In genomic region chr2:175435707-175436106, GRCm38 (mm10) we compare ENCODE assay signal across 8 mouse cellular contexts. TPM values are rescaled to one million over a fixed set of nuclear protein-coding genes. Genes with fewer than 3 reads are reported as not detected.
DNase-seq lines count a peak whose midpoint lies in the region; ATAC-seq and TF ChIP-seq lines count a peak whose summit lies in the region.
"Not testable (repeated sequence)": the region's sequence is repeated elsewhere in the genome, so short reads cannot be mapped to it uniquely, and the experiment has no call there.

TSS of gene Gm4724 (minus strand) at chr2:175435807.

- not testable (repeated sequence) for H3K9me3 ChIP-seq in heart, embryonic 11.5 days (replicated peaks; ENCODE audit: control insufficient read depth, low read length); hindbrain, embryonic 16.5 days (ENCODE audit: control insufficient read depth, low read length); lung, embryonic 14.5 days (ENCODE audit: low read depth, low read length); midbrain, embryonic 14.5 days (ENCODE audit: control insufficient read depth, low read length)

- not testable (repeated sequence) for DNase-seq in layer of hippocampus, postnatal 36 days; lung, embryonic 14.5 days; midbrain, embryonic 14.5 days; urinary bladder, adult 2 months (ENCODE audit: low spot score)

- H3K4me1 ChIP-seq in embryonic fibroblast, embryonic 13.5 days (ENCODE audit: control insufficient read depth, insufficient read depth, low read length); heart, embryonic 11.5 days (ENCODE audit: control insufficient read depth, insufficient read depth, low read length); hindbrain, embryonic 16.5 days (ENCODE audit: control insufficient read depth, insufficient read depth, low read depth, low read length); lung, embryonic 14.5 days (ENCODE audit: insufficient read depth); midbrain, embryonic 14.5 days (ENCODE audit: control insufficient read depth, insufficient read depth, low read length): not testable (repeated sequence)

- TF ChIP-seq CTCF in embryonic fibroblast, embryonic 13.5 days (IDR thresholded peaks at IDR 0.05; ENCODE audit: borderline replicate concordance, insufficient read depth, low read length); lung, embryonic 14.5 days (IDR thresholded peaks at IDR 0.05; ENCODE audit: low read depth): not testable (repeated sequence)

- H3K4me3 ChIP-seq in embryonic fibroblast, embryonic 13.5 days (ENCODE audit: insufficient read depth, low read length); heart, embryonic 11.5 days (ENCODE audit: low read depth, low read length); hindbrain, embryonic 16.5 days (ENCODE audit: low read length); lung, embryonic 14.5 days (ENCODE audit: low read depth, low read length); midbrain, embryonic 14.5 days (replicated peaks; ENCODE audit: low read depth, low read length): not testable (repeated sequence)

- not testable (repeated sequence) for TF ChIP-seq POLR2A in embryonic fibroblast, embryonic 13.5 days (IDR thresholded peaks at IDR 0.05; ENCODE audit: low read depth, low read length)

- H3K27ac ChIP-seq in embryonic fibroblast, embryonic 13.5 days (ENCODE audit: insufficient read depth, low read length); heart, embryonic 11.5 days (ENCODE audit: low read depth, low read length); hindbrain, embryonic 16.5 days (ENCODE audit: low read depth, low read length); lung, embryonic 14.5 days (ENCODE audit: low read depth); midbrain, embryonic 14.5 days (replicated peaks; ENCODE audit: low read depth, low read length): not testable (repeated sequence)

- ATAC-seq in activated CD4-positive, CD25-positive, alpha-beta regulatory T cell, adult 4 months; heart, embryonic 11.5 days (replicated peaks; ENCODE audit: insufficient number of reproducible peaks, low FRiP score, low TSS enrichment); hindbrain, embryonic 16.5 days; lung, embryonic 14.5 days (ENCODE audit: insufficient read depth); midbrain, embryonic 14.5 days (ENCODE audit: low FRiP score, low TSS enrichment): not testable (repeated sequence)

- not testable (repeated sequence) for H3K4me2 ChIP-seq in heart, embryonic 11.5 days; hindbrain, embryonic 16.5 days (ENCODE audit: low read length); lung, embryonic 14.5 days; midbrain, embryonic 14.5 days (ENCODE audit: low read length)

- WGBS in heart, embryonic 11.5 days (ENCODE audit: insufficient replicate concordance): no CpG with 5 or more reads among the region's 4 CpGs
- WGBS in hindbrain, embryonic 16.5 days: no CpG with 5 or more reads among the region's 4 CpGs
- WGBS in lung, embryonic 14.5 days: no CpG with 5 or more reads among the region's 4 CpGs
- no CpG with 5 or more reads among the region's 4 CpGs for WGBS in midbrain, embryonic 14.5 days

- not testable (repeated sequence) for H3K27me3 ChIP-seq in heart, embryonic 11.5 days (ENCODE audit: control insufficient read depth, insufficient read depth, low read length); hindbrain, embryonic 16.5 days (replicated peaks; ENCODE audit: control insufficient read depth, insufficient read depth, low read length); lung, embryonic 14.5 days (ENCODE audit: insufficient read depth, low read length); midbrain, embryonic 14.5 days (ENCODE audit: control insufficient read depth, insufficient read depth, low read length)

- not testable (repeated sequence) for H3K36me3 ChIP-seq in heart, embryonic 11.5 days (ENCODE audit: control insufficient read depth, insufficient read depth, low read length); hindbrain, embryonic 16.5 days (ENCODE audit: control insufficient read depth, insufficient read depth, low read length); lung, embryonic 14.5 days (ENCODE audit: insufficient read depth); midbrain, embryonic 14.5 days (ENCODE audit: control insufficient read depth, insufficient read depth, low read length)

- H3K9ac ChIP-seq in heart, embryonic 11.5 days (ENCODE audit: low read depth, low read length); hindbrain, embryonic 16.5 days (ENCODE audit: low read depth, low read length); lung, embryonic 14.5 days; midbrain, embryonic 14.5 days (replicated peaks; ENCODE audit: low read length): not testable (repeated sequence)

RNA-seq across cellular contexts. Expression of gene Gm4724, which starts in this region (rescaled TPM):
- 10 to 100 TPM; 16.1 to 18.7 TPM for polyA plus RNA-seq in activated CD4-positive, CD25-positive, alpha-beta regulatory T cell, adult 4 months (2017; shearing (Covaris generic))
- 10.5 and 13.0 TPM in 2 replicates for polyA plus RNA-seq in embryonic fibroblast, embryonic 13.5 days (2011; ENCODE audit: insufficient read length, low read depth, missing spikeins)
- 8.5 and 16.3 TPM in 2 replicates for polyA plus RNA-seq in heart, embryonic 11.5 days (2014; fragmentation: Nextera tagmentation; extraction: Ambion mirVana)
- 20.0 and 32.4 TPM in 2 replicates for polyA plus RNA-seq in hindbrain, embryonic 16.5 days (2015; fragmentation: Nextera tagmentation; extraction: Ambion mirVana)
- 10 to 100 TPM; 11.7 to 12.8 TPM for total RNA-seq in layer of hippocampus, postnatal 36 days (2021)
- 11.5 and 12.7 TPM in 2 replicates for polyA plus RNA-seq in lung, embryonic 14.5 days (2014; fragmentation: Nextera tagmentation; extraction: Ambion mirVana)
- polyA plus RNA-seq in midbrain, embryonic 14.5 days (2014; fragmentation: Nextera tagmentation; extraction: Ambion mirVana): 10.6 and 19.6 TPM in 2 replicates
- polyA plus RNA-seq in urinary bladder, adult 2 months (2012; rRNA removed): 18.4 and 20.8 TPM in 2 replicates
